Mouse (Mus musculus): Measurements from ENCODE around the gene Gnat3. TPM values are rescaled to one million over a fixed set of nuclear protein-coding genes. Genes with fewer than 3 reads are reported as not detected.

The Gnat3 gene
- 0.09 TPM in 1 of 2 replicates, not detected in the other for polyA plus RNA-seq (2012; rRNA removed)

DNA sequence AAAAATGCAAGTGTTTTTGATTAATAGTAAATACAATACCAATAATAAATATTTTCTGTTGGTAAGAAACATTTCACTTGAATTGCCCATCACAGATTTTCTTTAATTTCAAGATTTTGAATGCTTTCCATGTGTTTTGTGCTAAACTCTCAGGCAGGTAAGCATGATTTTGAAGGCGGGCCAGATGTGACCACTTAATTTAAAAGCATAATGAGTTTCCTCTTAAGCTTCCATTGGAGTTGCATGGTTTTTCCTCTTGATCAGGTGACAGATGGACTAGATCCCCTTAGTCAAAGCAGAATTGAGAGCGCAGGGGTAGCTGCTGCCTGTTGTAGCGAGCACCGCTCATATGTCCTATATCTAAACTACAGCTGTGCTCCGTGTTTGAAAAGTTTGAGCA is at the start of gene Gnat3:
Gene Gnat3, plus strand, starts transcription at position 301 of the 400 bp plus-strand sequence.

Other genes starting within 250 kb of the Gnat3 start
- gene Cd36, start 73.7 kb upstream of the Gnat3 start, polyA plus RNA-seq (2012; rRNA removed), result 1.00 and 1.8 TPM in 2 replicates

Measured in stomach, adult 2 months (tissue).